Mouse (Mus musculus): ENCODE results near the gene Nkx2-3.
A peak's percentile ranks its signal among the peaks of the same experiment; 100 is the strongest.

The Nkx2-3 gene

DNA sequence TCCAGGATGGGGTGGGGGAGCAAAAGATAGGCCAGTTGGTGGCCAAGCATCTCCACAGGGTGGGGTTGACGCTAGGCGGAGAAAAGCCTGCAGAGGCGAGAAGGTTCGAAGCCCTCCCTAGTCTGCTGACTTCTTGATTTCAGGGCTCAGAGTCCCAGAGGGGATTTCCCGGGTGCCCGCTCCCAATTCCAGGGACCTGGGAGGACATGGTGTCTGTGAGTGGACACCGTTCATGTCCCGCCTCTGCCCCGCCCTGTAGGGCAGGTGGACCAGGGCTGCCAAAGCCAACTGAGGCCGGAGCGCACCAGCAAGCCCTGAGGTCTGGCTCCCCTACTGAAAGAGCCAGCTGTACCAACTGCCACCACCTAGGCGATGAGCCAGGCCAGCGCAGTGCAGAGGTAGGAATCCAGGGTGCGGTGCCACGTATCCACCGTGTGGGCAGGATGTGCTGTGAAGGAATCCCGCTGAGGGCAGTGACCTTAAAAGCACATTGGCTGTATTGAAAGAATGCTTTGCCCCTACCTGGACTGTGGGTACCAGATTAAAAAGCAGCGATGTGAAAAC is 7.9 kb downstream of the Nkx2-3 start:
- no peak for DNase-seq (ENCODE audit: low spot score)

DNA sequence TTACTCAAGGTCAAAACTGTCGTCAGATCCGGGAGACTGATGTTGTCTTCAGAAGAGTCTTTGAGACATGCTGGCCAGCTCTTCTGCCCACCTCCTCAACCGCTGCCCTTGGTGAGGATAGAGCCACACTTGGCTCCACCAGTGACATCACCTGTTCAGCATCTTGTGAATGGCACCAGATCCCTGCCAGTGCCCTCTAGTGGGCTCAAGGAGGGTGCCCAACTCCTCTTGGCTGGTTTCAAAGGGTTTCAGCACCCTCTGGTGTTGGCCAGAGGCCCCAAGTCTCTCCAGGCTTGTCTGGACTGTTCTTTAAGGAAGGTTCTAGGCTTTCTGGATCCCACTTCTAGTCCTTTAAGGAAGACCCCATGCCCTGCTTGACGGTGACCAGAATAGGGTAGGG is 11.8 kb downstream of the Nkx2-3 start:
- DNase-seq (ENCODE audit: low spot score), result no peak

DNA sequence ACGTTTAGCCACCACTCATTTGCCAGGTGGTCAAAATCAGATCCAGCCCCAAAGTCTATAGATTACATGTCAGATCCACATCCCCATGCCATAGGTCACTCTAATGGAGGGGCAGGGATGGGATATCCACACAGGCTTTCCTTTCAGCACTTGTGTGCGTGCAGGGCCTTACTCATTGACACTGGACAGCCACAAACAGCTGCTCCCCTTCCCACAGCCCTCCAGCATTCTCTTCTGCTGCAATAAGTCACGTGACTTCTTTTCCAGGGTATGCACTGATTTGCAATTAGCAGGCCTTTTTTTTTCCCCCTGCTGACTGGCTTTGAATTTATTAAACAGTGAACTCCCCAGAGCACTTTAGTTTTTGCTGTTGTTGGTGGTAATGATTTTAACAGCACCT is 14.0 kb downstream of the Nkx2-3 start:
- no peak for DNase-seq (ENCODE audit: low spot score)

DNA sequence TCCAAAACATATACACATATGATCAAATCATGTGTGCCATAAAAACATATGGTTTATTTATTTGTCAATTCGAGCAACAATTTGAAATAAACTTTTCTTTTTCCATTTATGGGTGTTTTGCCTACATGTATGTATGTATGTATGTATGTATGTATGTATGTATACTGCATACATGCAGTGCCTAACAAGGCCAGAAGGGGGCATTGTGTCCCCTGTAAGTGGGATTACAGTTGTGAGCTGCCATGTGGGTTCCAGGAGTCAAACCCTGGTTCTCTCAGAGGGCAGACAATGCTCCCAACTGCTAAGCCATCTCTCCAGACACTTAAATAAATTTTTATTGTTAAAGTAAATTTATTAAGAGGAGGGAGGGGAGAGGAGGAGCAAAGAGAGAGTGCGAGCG is 15.2 kb downstream of the Nkx2-3 start:
- DNase-seq (ENCODE audit: low spot score), result no peak

DNA sequence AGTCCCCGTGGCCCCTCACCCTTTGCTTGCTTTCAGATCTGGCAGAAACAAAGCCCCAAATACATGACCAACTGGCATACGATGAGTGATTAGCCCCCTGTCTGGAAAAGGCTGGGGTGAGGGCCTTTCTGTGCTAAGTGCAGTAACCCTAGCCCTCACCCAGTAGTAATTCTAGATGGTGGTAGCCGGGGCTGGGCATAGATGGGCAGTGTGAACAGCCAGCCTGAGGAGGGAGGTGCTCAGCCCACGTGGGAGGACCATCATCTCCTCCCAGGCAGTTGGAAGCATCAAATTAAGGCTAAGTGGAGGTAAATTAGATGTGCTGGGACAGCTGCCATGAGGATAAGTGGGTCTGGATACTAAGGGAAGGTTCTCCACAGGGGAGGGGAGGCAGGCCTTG is 17.0 kb downstream of the Nkx2-3 start:
- no peak for DNase-seq (ENCODE audit: low spot score)

DNA sequence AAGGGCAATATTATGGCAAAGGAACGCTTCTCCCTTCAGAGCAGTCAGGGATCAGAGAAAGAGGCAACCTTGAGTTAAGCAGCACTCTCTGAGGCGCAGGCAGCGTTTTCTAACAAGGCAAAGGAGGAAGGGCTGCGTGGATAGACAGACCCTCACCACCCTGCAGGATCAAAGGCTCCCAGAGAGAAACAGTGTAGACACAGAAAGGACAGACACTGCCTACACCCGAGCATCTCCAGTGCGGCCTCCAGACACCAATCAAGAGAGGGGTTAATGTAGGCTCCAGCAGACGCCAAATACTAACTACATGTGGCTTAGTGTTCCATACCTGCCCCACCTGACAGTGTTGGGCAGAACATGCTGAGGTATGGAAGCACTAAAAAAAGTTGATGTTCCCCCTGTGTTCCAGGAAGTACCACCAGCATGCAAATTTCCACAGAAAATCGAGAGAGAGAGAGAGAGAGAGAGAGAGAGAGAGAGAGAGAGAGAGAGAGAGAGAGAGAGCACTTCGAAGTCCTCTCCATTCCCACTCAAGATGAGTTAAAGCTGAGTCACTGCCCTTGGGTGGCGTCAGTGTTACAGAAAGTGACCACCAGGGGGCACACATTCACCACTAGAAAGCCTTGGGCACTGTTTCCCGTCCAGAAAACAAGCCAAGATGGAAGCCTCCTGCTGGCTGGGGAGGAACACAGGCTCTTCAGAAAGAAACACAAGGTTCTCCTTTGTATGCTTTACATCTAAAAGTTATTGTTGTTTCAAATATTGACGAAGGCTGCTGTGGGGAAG is 18.5 kb downstream of the Nkx2-3 start:
- DNase-seq (ENCODE audit: low spot score), result peak; percentile 59

DNA sequence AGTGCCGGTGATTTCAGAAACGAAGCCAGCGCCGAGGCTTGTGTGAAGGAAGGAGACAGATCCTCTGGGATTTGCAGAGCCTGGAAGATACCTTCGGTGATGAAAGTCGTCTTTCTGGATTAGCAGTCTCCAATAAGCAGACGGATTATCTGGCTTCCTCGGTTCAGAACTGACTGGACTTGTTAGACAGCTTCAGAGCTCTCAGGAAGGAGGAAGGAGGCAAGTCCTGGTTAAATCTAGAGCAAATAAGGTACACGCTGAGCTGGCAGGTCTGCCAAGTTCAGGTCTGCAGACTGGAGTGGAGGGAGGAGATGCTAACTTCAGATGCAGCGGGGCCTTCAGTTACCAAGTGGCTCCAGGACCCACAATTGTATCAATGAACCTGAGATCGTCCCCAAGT is 29.7 kb downstream of the Nkx2-3 start:
- no peak for DNase-seq (ENCODE audit: low spot score)

DNA sequence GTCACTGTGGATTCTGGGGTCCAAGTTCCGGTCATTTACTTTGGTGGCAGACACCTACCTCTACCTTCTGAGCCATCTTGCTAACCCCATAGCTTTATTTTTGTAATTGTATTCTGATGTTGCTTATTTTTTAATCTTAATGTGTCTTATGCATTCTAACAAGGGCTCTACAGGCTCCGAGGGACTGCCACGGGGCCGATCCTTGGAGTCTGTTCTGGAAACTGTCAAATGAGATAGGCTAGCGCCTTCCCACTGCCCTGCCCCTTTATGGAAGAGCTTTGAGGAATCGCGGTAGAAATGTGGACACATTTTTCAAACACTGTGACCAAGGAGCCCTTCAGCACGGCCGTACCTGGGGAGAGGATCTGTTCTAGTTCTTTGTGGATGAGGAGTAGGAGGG is 30.7 kb downstream of the Nkx2-3 start:
- no peak for DNase-seq (ENCODE audit: low spot score)

DNA sequence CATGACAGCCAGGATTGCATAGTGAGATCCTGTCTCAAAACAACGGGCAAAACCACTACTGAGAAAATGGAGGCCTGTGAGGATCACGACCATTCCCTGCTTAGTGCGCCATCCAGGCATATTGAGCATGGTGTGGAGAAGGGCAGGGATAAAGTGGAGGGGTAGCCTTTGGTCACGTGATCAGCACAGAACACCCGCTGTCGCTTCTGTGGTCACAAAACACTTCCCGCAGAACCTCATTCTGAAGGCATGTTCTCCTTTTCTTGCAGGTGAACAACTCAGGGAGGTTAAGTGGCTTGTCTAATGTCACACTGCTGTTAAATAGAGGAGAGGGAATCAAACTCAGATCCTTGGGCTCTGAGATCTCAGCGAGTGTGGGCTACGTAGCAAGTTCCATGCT is 33.4 kb downstream of the Nkx2-3 start:
- no peak for DNase-seq (ENCODE audit: low spot score)

DNA sequence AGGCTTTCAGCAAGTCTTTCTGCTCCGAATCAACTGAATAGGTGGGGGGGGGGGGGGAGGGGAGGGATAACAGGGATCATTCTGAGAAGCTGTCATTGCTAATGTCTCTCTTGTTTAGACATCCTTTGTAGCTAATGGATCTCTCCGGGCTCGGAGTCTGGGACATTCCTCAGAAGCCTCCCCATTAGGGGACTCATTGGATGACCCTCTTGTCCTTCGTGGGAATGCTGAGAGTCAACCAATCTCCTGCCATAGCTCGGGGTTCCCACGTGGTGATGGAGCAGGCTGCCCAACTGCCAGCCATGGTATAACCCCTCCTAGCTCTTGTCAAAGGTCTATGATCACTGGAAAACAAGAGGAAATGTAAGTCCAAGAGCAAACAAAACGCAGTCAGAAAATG is 34.7 kb downstream of the Nkx2-3 start:
- DNase-seq (ENCODE audit: low spot score), result no peak

DNA sequence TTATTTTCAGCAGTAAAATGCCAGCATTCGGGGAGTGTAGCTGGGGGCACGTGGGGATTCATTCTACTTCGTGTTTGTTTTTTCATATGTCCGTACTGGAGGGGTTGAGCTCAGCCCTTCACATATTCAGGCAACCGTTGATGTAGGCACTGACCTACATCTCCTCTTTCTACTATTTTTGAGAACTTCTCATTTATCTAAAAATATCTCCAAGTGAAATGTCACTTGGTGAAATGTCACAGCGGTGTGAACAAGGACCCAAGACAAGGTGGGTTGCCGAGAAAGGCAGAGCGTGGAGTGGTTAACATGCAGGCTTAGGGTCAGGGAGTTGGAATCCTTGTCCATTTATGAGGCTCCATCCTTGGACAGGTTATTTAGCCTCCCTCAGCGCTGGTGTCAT is 35.1 kb downstream of the Nkx2-3 start:
- no peak for DNase-seq (ENCODE audit: low spot score)

DNA sequence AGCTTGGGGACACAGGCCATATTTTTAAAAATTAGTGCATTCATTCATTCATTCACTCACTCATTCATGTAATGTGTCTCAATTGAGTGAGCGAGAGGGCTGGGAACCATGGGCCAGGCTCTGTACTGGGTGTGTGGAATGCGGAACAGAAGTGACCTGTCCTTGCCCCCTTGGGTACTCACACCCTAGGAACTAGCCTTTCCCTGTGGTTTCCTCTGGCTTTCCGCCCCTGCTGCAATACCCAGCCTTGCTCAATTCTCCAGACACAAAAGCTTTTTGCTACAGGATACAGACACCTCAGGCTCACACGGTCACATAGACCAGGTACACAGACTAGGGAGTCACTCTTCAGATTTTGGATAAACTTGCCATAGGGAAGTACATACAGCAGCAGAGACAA is 36.2 kb downstream of the Nkx2-3 start:
- no peak for DNase-seq (ENCODE audit: low spot score)

DNA sequence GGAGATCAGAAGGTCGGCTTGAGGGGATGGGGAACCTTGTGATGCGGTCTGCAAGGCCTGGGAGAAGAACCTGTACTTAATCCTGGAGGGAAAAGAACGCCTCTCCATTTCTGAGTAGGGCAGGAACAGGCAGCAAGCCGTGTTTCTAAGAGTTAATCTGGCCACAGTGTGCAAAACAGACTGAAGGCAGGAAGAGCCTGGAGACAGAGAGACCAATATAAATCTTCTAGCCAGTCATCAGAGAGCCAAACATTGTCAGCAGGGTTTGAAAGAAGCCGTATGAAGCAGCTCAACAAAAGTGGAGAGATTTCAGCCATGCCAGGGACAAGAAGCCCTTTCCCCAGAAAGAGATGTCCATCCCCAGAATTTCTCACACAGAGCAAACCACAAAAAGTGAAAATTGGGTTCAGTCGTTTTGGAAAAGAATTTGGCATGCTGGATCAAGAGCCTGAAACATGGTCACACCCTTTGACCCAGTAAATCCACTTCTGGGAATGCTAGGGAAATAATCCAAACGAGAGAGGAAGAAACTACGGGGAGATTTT is 39.2 kb downstream of the Nkx2-3 start:
- DNase-seq (ENCODE audit: low spot score), result no peak

DNA sequence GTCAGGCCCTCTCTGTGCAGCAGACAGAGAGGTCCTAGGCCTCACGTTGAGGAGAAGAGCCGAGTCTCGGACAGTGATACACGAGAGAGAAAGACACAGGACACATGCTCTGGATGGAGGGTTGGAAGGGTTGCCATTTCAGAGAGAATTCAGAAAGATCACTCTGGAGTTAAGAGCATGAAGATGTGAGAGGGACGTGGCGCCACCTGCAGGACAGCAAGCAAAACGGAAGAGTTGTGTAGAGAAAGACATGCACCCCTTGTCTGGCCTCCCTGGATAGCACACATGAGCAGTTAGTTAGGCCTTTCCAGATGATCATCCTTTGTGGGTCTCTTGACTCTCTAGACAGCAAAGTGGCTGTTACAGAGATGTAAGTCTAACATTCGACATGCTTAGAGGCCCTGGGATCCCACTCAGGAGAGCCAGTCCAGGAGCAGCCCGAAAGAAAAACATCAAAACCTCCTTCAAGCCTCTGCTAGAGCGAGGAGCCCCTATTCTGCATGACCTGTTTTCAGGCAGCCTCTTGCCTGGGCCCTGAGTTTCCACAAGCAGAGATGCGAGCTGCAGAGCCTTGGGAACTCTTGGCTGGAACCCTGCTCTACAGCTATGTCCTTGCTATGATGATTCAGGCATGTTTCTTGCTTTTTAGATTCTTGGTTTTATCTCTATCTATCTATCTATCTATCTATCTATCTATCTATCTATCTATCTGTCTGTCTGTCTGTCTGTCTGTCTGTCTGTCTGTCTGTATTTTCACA is 43.8 kb downstream of the Nkx2-3 start:
- DNase-seq (ENCODE audit: low spot score), result no peak

DNA sequence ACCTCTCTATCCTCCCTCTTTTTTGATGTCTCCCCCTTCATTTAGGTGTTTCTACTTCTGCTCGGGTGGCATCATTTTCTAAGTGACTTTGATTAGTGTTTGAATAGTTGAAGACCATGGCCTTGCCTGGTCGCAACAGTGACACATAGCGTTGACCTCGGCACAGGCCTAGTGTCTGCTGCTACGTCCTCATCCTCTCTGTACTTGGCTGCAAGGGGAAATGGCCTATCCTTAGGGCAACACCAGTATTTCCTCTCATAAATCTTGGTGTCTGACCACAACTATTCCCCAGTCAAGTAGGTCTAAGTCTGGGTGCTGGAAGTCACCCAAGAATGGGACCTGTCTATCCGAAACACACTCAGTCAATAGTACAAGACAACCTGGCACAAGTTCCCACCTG is 47.5 kb downstream of the Nkx2-3 start:
- no peak for DNase-seq (ENCODE audit: low spot score)

DNA sequence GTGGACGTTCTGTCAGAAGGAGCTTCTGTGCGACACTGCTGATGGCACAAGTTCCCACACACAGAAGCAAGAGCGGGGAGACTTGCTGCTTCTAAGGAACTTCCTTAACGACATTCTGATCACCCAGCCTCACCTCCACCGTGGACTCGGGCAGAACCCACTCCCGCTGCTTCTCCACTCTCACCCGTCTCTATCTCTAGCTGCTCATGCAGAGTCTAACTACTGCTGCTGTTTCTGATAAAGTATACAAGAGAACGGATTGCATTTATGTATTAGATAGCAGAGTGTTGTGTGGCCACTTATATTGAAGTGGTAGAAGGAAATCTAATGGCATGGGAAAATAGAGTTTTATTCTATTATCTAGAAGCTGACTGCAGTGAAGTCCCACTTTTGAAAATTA is 48.6 kb downstream of the Nkx2-3 start:
- DNase-seq (ENCODE audit: low spot score), result no peak

DNA sequence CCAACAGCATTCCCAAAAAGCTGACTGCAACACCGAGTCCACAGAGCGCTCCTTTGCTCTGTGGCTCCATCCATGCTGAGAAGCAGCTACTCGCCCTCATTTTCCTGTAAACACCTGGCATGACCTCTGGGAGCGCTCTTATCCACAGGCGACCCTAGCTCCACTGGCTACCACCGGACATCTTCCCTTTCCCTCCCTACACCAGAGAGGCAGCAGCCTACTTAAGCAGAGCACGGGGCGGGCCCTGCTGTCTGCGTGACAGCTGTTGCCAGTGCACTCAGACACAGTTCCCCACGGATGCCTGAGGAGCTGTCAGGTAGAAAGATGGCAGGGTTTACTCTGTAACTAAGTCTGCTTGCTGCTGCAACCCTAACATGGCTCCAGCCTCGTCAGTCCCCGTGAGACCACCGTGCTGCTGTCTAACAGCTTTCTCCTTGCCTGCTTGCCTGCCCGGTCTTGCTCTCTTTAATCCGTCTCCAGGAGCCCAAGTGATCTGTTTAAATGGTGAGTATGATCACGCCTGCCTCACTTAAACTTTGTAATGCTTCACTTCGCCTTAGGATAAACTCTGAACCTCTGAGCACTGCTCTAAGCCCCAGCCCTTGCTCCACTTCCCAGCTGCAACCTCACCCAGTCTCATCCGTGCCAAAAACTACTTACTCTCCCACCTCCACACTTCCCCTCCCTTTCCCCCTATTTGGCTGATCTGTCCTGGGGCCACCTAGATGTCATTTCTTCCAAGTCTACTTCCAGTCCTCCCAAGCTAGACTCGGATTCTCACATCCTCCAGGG is 50.2 kb downstream of the Nkx2-3 start:
- DNase-seq (ENCODE audit: low spot score), result no peak

DNA sequence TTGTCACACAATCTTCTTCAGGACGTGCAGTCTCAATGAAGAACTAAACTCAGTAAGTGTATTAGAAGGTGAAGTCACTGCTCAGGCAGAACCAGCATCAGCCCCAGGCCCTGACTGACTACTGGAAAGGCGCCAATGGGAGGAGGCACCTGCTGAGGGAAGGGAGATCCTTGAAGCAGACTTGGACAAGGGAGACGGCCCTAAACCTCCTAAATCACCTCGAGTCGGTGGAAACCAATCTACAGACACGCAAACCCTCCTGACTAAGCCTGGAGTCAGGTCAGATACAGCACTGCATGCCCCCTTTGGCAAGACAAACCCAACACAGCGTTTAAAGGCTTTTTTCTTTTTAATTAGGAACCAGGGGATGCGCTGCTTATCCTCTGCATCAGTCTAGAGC is 51.3 kb downstream of the Nkx2-3 start:
- no peak for DNase-seq (ENCODE audit: low spot score)

Data from ovary, adult 18-20 months (tissue).